Mouse (Mus musculus) lung, embryonic 16.5 days (tissue): ENCODE measurements at regions not wholly inside any gene's neighbourhood (a gene's known extent, or its start where the extent isn't known, plus 50 kb on each side); places are given as distances from the start of the nearest gene placed in this dataset.

ENCODE experiments used
- ATAC-seq: fragments of 200-750 bp; cut with Nextera tagmentation; 2 replicates; pipeline ENCODE4 v1.8.0; 2017; ENCODE audit warnings: low read depth, mild to moderate bottlenecking, moderate library complexity
- H3K27ac ChIP-seq: fragments of 300-500 bp; sonication (generic); 2 replicates; pipeline ENCODE4 v1.5.1; 2014; ENCODE audit warnings: mild to moderate bottlenecking, control low read depth, low read length
- H3K27me3 ChIP-seq: fragments of 300-500 bp; sonication (generic); 2 replicates; pipeline ENCODE4 v1.6.1; 2014; ENCODE audit warnings: low read depth, low read length, mixed read lengths; ENCODE audit not compliant: control insufficient read depth, insufficient read depth
- H3K36me3 ChIP-seq: fragments of 300-500 bp; sonication (generic); 2 replicates; pipeline ENCODE4 v1.6.1; 2014; ENCODE audit warnings: low read length; ENCODE audit not compliant: control insufficient read depth, insufficient read depth
- H3K4me1 ChIP-seq: fragments of 300-500 bp; sonication (generic); replicated peaks from 2 replicates; pipeline ENCODE4 v1.6.1; 2014; ENCODE audit warnings: low read length, mixed read lengths; ENCODE audit not compliant: control insufficient read depth, insufficient read depth
- H3K4me2 ChIP-seq: fragments of 300-500 bp; sonication (generic); 2 replicates; pipeline ENCODE4 v1.6.1; 2014; ENCODE audit warnings: low read depth, low read length, control low read depth
- H3K4me3 ChIP-seq: fragments of 300-500 bp; sonication (generic); 2 replicates; pipeline ENCODE4 v1.5.1; 2014; ENCODE audit warnings: mild to moderate bottlenecking, low read length, control low read depth
- H3K9ac ChIP-seq: fragments of 300-500 bp; sonication (generic); 2 replicates; pipeline ENCODE4 v1.6.1; 2014; ENCODE audit warnings: low read length, control low read depth
- H3K9me3 ChIP-seq: fragments of 300-500 bp; sonication (generic); 2 replicates; pipeline ENCODE4 v1.6.1; 2016; ENCODE audit warnings: low read length; ENCODE audit not compliant: control insufficient read depth
- WGBS: fragments of 180-500 bp; shearing (Covaris S2); extraction: QIAGEN DNeasy Blood & Tissue Kit; methylation state at CpG from one replicate; pipeline ENCODE4 v1.1.7; 2014; 5-methylcytosine and 5-hydroxymethylcytosine counted together

DNA sequence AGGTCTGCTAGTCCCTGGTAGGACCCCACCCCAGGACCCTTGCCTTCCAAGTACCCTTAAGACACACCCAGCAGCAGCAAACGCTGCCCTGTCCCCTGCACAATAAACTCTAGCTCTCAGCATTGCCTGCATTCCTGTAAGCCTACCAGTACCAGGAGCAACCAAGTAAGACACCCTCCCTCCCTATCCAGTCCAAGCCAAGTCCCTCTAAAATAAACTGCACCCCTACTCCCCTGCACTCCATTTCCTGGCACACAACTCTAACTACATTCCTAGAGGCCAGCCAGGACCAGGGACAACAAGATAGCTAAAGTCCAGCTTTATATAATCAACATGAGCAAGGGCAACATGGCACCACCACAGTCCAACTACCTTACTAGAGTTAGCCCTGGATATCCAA lies 103.5 kb downstream of the Ids start:
- no peak overlapping the region for H3K9ac ChIP-seq
- H3K36me3 ChIP-seq, result no peaks in the 10 kb centered on the region
- H3K27me3 ChIP-seq, result no peaks in the 10 kb centered on the region
- WGBS, result 46% methylated on average over 1 of the region's 1 CpGs
- no peaks in the 10 kb centered on the region for H3K4me1 ChIP-seq
- no peak overlapping the region for H3K27ac ChIP-seq
- H3K4me3 ChIP-seq, result no peak overlapping the region
- no peak overlapping the region for H3K4me2 ChIP-seq
- H3K9me3 ChIP-seq, result no peaks in the 10 kb centered on the region
- no peak for ATAC-seq

DNA sequence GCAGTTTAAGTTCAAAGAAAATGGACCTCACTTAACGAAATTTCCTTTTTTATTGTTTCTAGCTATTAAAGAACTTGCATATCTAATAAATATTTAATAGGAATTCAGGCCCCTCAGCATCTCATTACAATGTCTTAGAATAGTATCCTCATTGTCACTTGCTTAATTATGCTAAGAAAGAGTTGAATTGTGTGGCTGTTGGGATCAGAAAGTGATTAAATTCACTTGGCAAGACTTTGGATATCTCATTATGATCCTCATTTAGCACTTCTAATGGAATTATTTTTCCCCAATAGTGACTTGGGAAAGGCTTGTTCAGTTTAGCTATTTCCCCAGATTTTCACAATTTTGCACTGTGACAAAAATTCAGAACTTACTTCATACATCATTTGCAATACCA lies 148.9 kb downstream of the Ids start:
- Histone ChIP-seq H3K4me1 (no peaks in the 10 kb centered on the region), H3K4me3 (no peak overlapping the region), H3K9me3 (no peaks in the 10 kb centered on the region), H3K4me2 (no peak overlapping the region), H3K9ac (no peak overlapping the region), H3K36me3 (no peaks in the 10 kb centered on the region), H3K27ac (no peak overlapping the region), H3K27me3 (no peaks in the 10 kb centered on the region)
- no peak for ATAC-seq
- WGBS, result 71% methylated on average over 1 of the region's 1 CpGs

DNA sequence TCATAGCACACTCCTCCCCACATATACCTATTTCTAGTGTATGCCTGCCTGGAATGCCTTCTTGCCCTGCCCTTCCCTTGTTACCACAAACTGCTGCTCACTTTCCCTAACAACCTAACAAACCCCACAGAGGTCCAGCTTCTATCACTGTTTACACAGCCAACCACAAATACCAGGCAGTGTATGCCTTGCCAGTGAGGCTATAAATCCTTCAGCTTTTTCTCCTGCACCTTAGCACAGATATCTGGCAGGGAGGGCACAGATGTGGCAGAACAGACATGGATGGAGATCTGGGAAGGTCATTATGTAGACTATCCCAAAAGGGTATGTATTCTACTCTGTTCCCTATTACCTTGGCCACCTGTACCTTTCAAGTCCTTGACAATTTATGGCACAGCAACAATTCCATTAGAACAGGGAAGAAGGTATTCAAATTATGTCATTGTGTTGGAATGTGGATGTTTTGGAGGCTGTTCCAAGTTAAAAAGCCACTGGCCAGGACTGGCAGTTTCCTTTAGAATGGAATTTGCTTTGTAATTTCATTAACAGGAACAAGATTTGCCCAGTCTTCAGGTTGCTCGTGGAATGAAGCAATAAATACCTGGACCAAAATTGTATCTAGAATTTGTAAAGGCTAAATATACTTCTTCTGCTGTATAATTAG lies 180.3 kb downstream of the Ids start:
- Histone ChIP-seq H3K36me3 (no peaks in the 10 kb centered on the region), H3K27me3 (no peaks in the 10 kb centered on the region), H3K4me3 (no peak overlapping the region), H3K27ac (no peak overlapping the region), H3K4me2 (no peak overlapping the region), H3K4me1 (no peaks in the 10 kb centered on the region), H3K9ac (no peak overlapping the region), H3K9me3 (no peaks in the 10 kb centered on the region)
- 64% methylated on average over 1 of the region's 1 CpGs for WGBS
- ATAC-seq, result peak; percentile 49

DNA sequence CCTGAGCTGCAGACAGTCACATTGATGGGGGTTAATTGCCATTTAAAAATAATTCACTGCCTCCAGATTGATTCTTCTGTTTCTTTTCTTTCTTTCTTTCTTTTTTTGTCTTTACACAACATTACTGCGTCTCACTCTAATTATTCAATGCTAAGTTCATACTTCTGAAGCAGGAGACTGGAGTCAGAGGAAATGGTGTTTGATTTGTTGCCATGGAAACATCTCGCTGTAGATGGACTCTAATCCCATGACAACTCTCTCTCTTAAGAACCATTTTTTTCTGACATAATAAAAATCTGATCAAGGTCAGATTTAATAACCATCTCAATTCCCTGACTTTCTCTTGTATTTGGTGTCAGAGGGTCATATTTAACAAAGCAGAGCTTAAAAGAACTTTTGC lies 195.1 kb downstream of the Ids start:
- Histone ChIP-seq H3K36me3 (no peaks in the 10 kb centered on the region), H3K4me2 (no peak overlapping the region)
- no peak for ATAC-seq

DNA sequence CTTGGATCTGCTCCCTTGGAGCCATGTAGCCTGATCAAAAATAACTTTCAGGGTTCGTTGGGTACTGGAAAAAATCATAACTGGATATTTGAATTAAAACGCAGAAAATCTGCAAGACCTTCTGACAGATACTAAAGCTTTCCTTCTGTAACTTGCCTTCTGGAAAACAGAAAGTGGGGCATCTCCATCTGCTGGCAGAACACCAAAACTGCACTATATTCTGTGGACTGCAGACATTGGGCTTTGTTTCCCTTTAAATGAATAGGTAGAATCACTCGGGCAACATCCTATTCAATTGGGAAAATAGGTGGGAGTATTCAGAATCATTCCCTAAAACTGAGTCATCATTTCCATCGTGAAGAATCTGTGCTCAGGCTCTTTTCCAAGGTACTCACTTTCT lies 203.9 kb downstream of the Ids start:
- H3K27ac ChIP-seq, result no peak overlapping the region
- H3K4me1 ChIP-seq, result no peaks in the 10 kb centered on the region
- H3K9ac ChIP-seq, result no peak overlapping the region
- 12% methylated on average over 4 of the region's 4 CpGs for WGBS
- H3K36me3 ChIP-seq, result no peaks in the 10 kb centered on the region
- H3K27me3 ChIP-seq, result no peaks in the 10 kb centered on the region
- H3K9me3 ChIP-seq, result no peaks in the 10 kb centered on the region
- H3K4me2 ChIP-seq, result no peak overlapping the region
- no peak overlapping the region for H3K4me3 ChIP-seq
- ATAC-seq, result no peak

More for the DNA sequence above, 195.1 kb downstream of the Ids start:
- Histone ChIP-seq H3K27me3 (no peaks in the 10 kb centered on the region), H3K4me1 (no peaks in the 10 kb centered on the region), H3K27ac (no peak overlapping the region), H3K9ac (no peak overlapping the region), H3K9me3 (no peaks in the 10 kb centered on the region), H3K4me3 (no peak overlapping the region)
- 40% methylated on average over 2 of the region's 2 CpGs for WGBS
